ENCODE assay signal across 9 mouse cellular contexts in the genomic region with DNA sequence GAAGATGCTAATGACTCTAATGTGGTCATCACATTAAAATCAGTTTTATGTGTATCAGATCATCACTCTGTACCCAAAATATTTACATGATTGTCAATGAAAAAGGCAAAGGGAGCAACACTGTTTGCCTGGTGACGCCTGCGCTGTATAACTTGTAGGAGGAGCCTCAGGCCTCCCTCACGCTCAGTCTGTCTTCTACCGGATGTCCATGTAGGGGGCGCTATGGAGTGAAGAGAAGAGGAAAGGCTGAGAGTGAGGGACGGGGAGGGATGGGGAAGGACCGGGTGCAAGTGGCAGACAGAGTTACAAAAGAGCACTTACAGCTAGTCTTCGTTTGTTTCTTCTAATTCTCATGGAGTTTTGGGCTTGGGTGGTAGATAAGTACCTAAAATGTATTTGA. TPM values are rescaled to one million over a fixed set of nuclear protein-coding genes. Genes with fewer than 3 reads are reported as not detected.
A peak's percentile ranks its signal among the peaks of the same experiment; 100 is the strongest.
DNase-seq lines count a peak whose midpoint lies in the region; ATAC-seq and TF ChIP-seq lines count a peak whose summit lies in the region.
"Had no signal": no experiment of that assay in that cellular context is flagged by ENCODE, and none has a peak within 500 bp of the region (broad histone marks: within the 10 kb centered on the region; RNA-seq: fewer than 3 reads in every experiment).

No protein-coding gene starts in this region.

- no peaks in the 10 kb centered on the region for H3K9me3 ChIP-seq in kidney, postnatal 0 days (replicated peaks; ENCODE audit: low read length)
- H3K9me3 ChIP-seq in kidney, embryonic 14.5 days (ENCODE audit: control insufficient read depth, low read length), result no peaks in the 10 kb centered on the region

- 68% methylated on average over 8 of the region's 8 CpGs for WGBS in kidney, postnatal 0 days
- WGBS in kidney, embryonic 14.5 days, result 68% methylated on average over 8 of the region's 8 CpGs
- 71% methylated on average over 8 of the region's 8 CpGs for WGBS in spleen, adult 2 months

- no peak overlapping the region for H3K27ac ChIP-seq in kidney, postnatal 0 days
- H3K27ac ChIP-seq in kidney, embryonic 14.5 days (ENCODE audit: low read depth, low read length), result no peak overlapping the region
- H3K27ac ChIP-seq in spleen, adult 2 months (ENCODE audit: insufficient read depth, low read length), result no peak overlapping the region

- TF ChIP-seq POLR2A in spleen, adult 2 months (IDR thresholded peaks at IDR 0.05; ENCODE audit: low read depth, low read length), result no peak

- H3K27me3 ChIP-seq in kidney, postnatal 0 days (ENCODE audit: insufficient read depth, low read length), result no peaks in the 10 kb centered on the region
- no peaks in the 10 kb centered on the region for H3K27me3 ChIP-seq in kidney, embryonic 14.5 days (ENCODE audit: control insufficient read depth, insufficient read depth, low read length)
- no peaks in the 10 kb centered on the region for H3K27me3 ChIP-seq in spleen, adult 2 months (ENCODE audit: control insufficient read depth, insufficient read depth, low read length)

- H3K4me3 ChIP-seq in kidney, postnatal 0 days (replicated peaks; ENCODE audit: low read depth, low read length), result no peak overlapping the region
- no peak overlapping the region for H3K4me3 ChIP-seq in kidney, embryonic 14.5 days (ENCODE audit: low read length)
- H3K4me3 ChIP-seq in spleen, adult 2 months (ENCODE audit: extremely low read depth, insufficient read depth, insufficient read length), result no peak overlapping the region

- H3K9ac ChIP-seq in kidney, postnatal 0 days (ENCODE audit: low read depth, low read length), result no peak overlapping the region
- H3K9ac ChIP-seq in kidney, embryonic 14.5 days (ENCODE audit: low read depth, low read length), result no peak overlapping the region

- H3K36me3 ChIP-seq in kidney, postnatal 0 days (ENCODE audit: insufficient read depth, low read length), result 0 out of 2 replicates have a peak, but pooled peaks cover 15% of the 10 kb centered on the region
- H3K36me3 ChIP-seq in kidney, embryonic 14.5 days (ENCODE audit: control insufficient read depth, insufficient read depth, low read length), result peaks cover 27% of the 10 kb centered on the region
- peaks cover 10% of the 10 kb centered on the region for H3K36me3 ChIP-seq in spleen, adult 2 months (ENCODE audit: control insufficient read depth, insufficient read depth, low read length)

- ATAC-seq in kidney, postnatal 0 days (replicated peaks; ENCODE audit: low FRiP score, low read depth), result no peak
- ATAC-seq in kidney, embryonic 14.5 days (ENCODE audit: low FRiP score, low TSS enrichment), result no peak

- peak; percentile 50; the same call in 1 of the 2 replicates for TF ChIP-seq CTCF in kidney, postnatal 0 days (IDR thresholded peaks at IDR 0.05; ENCODE audit: low read depth)
- TF ChIP-seq CTCF in spleen, adult 2 months (IDR thresholded peaks at IDR 0.05; ENCODE audit: extremely low read depth, insufficient read depth, insufficient read length, insufficient replicate concordance), result peak; percentile 17; the same call in 1 of the 2 replicates

- H3K4me2 ChIP-seq in kidney, postnatal 0 days (ENCODE audit: low read length), result no peak overlapping the region
- H3K4me2 ChIP-seq in kidney, embryonic 14.5 days (replicated peaks; ENCODE audit: low read depth, low read length), result no peak overlapping the region

- H3K4me1 ChIP-seq in kidney, postnatal 0 days (replicated peaks; ENCODE audit: insufficient read depth, low read length), result peaks cover 4% of the 10 kb centered on the region; the same call in 1 of the 2 replicates
- H3K4me1 ChIP-seq in kidney, embryonic 14.5 days (ENCODE audit: control insufficient read depth, insufficient read depth, low read length), result 0 out of 2 replicates have a peak, but pooled peaks cover 1% of the 10 kb centered on the region
- H3K4me1 ChIP-seq in spleen, adult 2 months (ENCODE audit: control insufficient read depth, insufficient read depth, insufficient read length), result no peaks in the 10 kb centered on the region

- DNase-seq in kidney, postnatal 0 days (ENCODE audit: low spot score), result peak; percentile 36
- peak; percentile 34 for DNase-seq in NIH3T3 (ENCODE audit: low read depth)
- DNase-seq in induced T-regulatory cell, adult 2 months (ENCODE audit: low read depth), result peak; percentile 55
- peak in 1 of 2 experiments; percentile 15 for DNase-seq in spleen, adult 2 months (ENCODE audit: low read depth in 1 of 2, low spot score in 2 of 2)
- no peak for DNase-seq in layer of hippocampus, postnatal 25 days (ENCODE audit: extremely low spot score in 1 of 2, low spot score in 1 of 2)
- no peak for DNase-seq in frontal cortex, postnatal 25 days (ENCODE audit: low spot score in 2 of 2)
- no peak for DNase-seq in ovary, postnatal 10 days (ENCODE audit: low spot score)

RNA-seq across cellular contexts. Expression of a gene that starts 6.8 kb away (rescaled TPM):
- 63.1 and 65.1 TPM in 2 replicates for polyA plus RNA-seq in kidney, postnatal 0 days (2015; fragmentation: Nextera tagmentation; extraction: Ambion mirVana)
- polyA plus RNA-seq in kidney, embryonic 14.5 days (2014; fragmentation: Nextera tagmentation; extraction: Ambion mirVana), result 57.5 and 58.1 TPM in 2 replicates
- 27.7 and 39.1 TPM in 2 replicates for polyA plus RNA-seq in spleen, adult 2 months (2012; rRNA removed)
- total RNA-seq in layer of hippocampus, postnatal 25 days (2021), result 10 to 100 TPM; 74.8 to 77.0 TPM

RNA-seq across cellular contexts. Expression of a gene that starts 24.5 kb away (rescaled TPM):
- polyA plus RNA-seq in kidney, postnatal 0 days (2015; fragmentation: Nextera tagmentation; extraction: Ambion mirVana), result not detected in 2 replicates
- polyA plus RNA-seq in kidney, embryonic 14.5 days (2014; fragmentation: Nextera tagmentation; extraction: Ambion mirVana), result not detected in 2 replicates
- polyA plus RNA-seq in spleen, adult 2 months (2012; rRNA removed), result not detected in 2 replicates
- total RNA-seq in layer of hippocampus, postnatal 25 days (2021), result under 1 TPM in 1 of 2 experiments, not detected in 1; 0.76 TPM
- polyA plus RNA-seq: limb, embryonic 14.5 days had no signal

RNA-seq across cellular contexts. Expression of a gene that starts 31.2 kb away (rescaled TPM):
- 12.3 and 12.4 TPM in 2 replicates for polyA plus RNA-seq in kidney, postnatal 0 days (2015; fragmentation: Nextera tagmentation; extraction: Ambion mirVana)
- 7.3 and 7.9 TPM in 2 replicates for polyA plus RNA-seq in kidney, embryonic 14.5 days (2014; fragmentation: Nextera tagmentation; extraction: Ambion mirVana)
- polyA plus RNA-seq in spleen, adult 2 months (2012; rRNA removed), result 12.2 and 13.0 TPM in 2 replicates
- 10 to 100 TPM; 50.2 to 56.0 TPM for total RNA-seq in layer of hippocampus, postnatal 25 days (2021)

Comparison
In these comparisons a context has a peak if more than half of its experiments do, and no peak if none do; other contexts are left out.
1. DNase-seq: peak in kidney, postnatal 0 days (single experiment), NIH3T3 (single experiment) and induced T-regulatory cell, adult 2 months (single experiment); none in layer of hippocampus, postnatal 25 days (0 of 2), frontal cortex, postnatal 25 days (0 of 2) and ovary, postnatal 10 days (single experiment).